Mouse (Mus musculus): ENCODE results near the gene Ly9. TPM values are rescaled to one million over a fixed set of nuclear protein-coding genes. Genes with fewer than 3 reads are reported as not detected.

Gene Ly9
- polyA plus RNA-seq, 1 experiment from 2014 or later, result not detected

DNA sequence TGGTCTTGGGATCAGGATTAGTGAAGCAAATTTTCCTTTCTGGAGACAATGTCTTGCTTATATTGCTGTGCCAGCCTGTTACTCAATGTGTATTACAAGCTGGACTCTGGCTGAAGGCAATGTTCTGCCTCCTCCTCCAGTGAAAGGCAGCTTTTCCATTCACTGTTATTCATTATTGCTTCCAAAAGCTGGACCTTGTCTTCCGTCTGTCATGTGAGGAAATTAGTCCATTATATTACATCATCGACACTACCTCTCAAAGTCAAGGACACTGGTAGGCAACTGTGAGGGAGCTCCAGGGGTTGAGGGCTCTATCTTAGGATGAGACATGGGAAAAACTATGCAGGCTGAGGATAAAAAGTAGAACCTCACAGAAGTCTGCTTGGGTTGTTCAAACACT lies 50.8 kb downstream of the Ly9 start:
- no peak overlapping the region for H3K4me3 ChIP-seq (ENCODE audit: low read depth, low read length)
- no peaks in the 10 kb centered on the region for H3K36me3 ChIP-seq (ENCODE audit: control insufficient read depth, insufficient read depth, low read length)
- no peak for ATAC-seq (replicated peaks; ENCODE audit: insufficient number of reproducible peaks, low FRiP score, low TSS enrichment)
- WGBS (ENCODE audit: insufficient replicate concordance), result 68% methylated on average over 2 of the region's 2 CpGs
- H3K4me2 ChIP-seq, result no peak overlapping the region
- H3K27ac ChIP-seq (ENCODE audit: low read depth, low read length), result no peak overlapping the region
- no peaks in the 10 kb centered on the region for H3K27me3 ChIP-seq (ENCODE audit: control insufficient read depth, insufficient read depth, low read length)
- 0 out of 2 replicates have a peak, but pooled peaks cover 7% of the 10 kb centered on the region for H3K4me1 ChIP-seq (ENCODE audit: control insufficient read depth, insufficient read depth, low read length)
- no peaks in the 10 kb centered on the region for H3K9me3 ChIP-seq (replicated peaks; ENCODE audit: control insufficient read depth, low read length)
- H3K9ac ChIP-seq (ENCODE audit: low read depth, low read length), result no peak overlapping the region

DNA sequence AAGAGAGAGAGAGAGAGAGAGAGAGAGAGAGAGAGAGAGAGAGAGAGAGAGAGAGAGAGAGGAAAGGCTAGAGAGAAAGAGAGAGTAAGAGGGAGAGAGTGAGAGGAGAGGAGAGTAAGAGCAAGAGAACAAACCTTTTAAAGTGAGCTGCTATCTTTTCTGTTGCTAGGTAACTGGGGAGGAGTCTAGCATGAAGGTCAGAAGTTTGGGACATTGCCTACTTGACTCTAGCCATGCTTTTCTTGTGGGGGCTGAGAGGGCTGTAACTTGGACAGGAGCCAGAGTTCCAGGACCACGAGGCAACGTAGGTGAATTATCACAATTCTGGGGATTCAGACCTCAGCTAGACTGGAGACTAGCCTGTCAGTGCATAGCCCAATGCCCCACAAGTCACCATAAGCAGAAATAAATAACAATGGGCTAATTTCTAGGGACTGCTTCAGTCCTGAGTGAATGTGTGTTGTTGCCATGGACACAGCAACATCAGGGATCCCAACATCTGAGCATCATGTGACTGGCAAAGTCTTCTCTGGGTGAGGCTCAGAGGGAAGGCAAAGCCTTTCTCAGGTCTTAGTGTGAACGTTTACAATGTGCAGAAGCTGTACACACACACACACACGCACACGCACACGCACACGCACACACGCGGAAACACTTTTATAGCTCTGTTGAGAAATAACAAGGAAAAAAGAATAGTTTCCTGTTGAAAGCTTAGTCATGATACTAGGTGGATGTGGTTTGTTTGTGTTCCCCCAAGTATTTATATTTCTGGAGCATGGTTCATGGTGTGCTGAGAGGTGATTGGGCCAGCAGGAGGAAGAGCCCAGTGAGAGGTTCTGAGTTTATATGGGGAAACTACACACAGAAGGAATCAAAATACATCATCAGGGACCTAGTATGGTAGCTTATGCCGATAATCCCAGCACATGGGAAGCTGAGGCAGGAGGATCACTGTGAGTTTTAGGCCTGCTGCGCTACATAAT lies 53.6 kb downstream of the Ly9 start:
- WGBS (ENCODE audit: insufficient replicate concordance), result 74% methylated on average over 11 of the region's 11 CpGs

DNA sequence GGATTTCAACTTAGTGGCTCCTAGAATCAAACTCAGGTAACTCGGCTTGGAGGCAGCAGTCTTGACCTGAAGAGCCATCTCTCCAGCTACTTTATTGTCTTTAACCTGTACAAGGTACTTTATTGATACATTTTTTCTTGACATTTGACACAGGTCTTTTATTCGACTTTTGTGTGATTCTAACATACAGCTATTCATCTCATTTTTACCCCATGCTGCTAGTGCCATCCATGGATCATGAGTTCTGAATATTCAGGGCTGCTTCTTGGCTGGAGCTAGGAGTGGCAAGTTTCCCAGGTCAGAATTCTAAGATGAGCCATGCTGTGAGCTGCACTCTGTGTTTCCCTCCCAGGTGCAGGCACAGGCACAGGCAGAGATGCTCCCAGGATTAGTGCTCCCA lies 55.0 kb downstream of the Ly9 start:
- no peaks in the 10 kb centered on the region for H3K9me3 ChIP-seq (replicated peaks; ENCODE audit: control insufficient read depth, low read length)
- peak overlapping the region; percentile 83 for H3K27ac ChIP-seq (ENCODE audit: low read depth, low read length)
- WGBS (ENCODE audit: insufficient replicate concordance), result 83% methylated on average over 2 of the region's 2 CpGs
- no peak for ATAC-seq (replicated peaks; ENCODE audit: insufficient number of reproducible peaks, low FRiP score, low TSS enrichment)
- H3K4me3 ChIP-seq (ENCODE audit: low read depth, low read length), result no peak overlapping the region
- H3K27me3 ChIP-seq (ENCODE audit: control insufficient read depth, insufficient read depth, low read length), result no peaks in the 10 kb centered on the region
- no peaks in the 10 kb centered on the region for H3K36me3 ChIP-seq (ENCODE audit: control insufficient read depth, insufficient read depth, low read length)
- peak overlapping the region; percentile 52; the same call in 1 of the 2 replicates for H3K9ac ChIP-seq (ENCODE audit: low read depth, low read length)
- no peak overlapping the region for H3K4me2 ChIP-seq
- H3K4me1 ChIP-seq (ENCODE audit: control insufficient read depth, insufficient read depth, low read length), result 0 out of 2 replicates have a peak, but pooled peaks cover 4% of the 10 kb centered on the region

More for the DNA sequence above, 53.6 kb downstream of the Ly9 start:
- no peak overlapping the region for H3K4me3 ChIP-seq (ENCODE audit: low read depth, low read length)
- H3K27me3 ChIP-seq (ENCODE audit: control insufficient read depth, insufficient read depth, low read length), result no peaks in the 10 kb centered on the region
- no peaks in the 10 kb centered on the region for H3K36me3 ChIP-seq (ENCODE audit: control insufficient read depth, insufficient read depth, low read length)
- 0 out of 2 replicates have a peak, but pooled peaks have one; percentile 59 for ATAC-seq (replicated peaks; ENCODE audit: insufficient number of reproducible peaks, low FRiP score, low TSS enrichment)
- H3K4me1 ChIP-seq (ENCODE audit: control insufficient read depth, insufficient read depth, low read length), result 0 out of 2 replicates have a peak, but pooled peaks cover 4% of the 10 kb centered on the region
- peak overlapping the region; percentile 57 for H3K27ac ChIP-seq (ENCODE audit: low read depth, low read length)
- peak overlapping the region; percentile 29; the same call in 1 of the 2 replicates for H3K4me2 ChIP-seq
- no peaks in the 10 kb centered on the region for H3K9me3 ChIP-seq (replicated peaks; ENCODE audit: control insufficient read depth, low read length)
- no peak overlapping the region for H3K9ac ChIP-seq (ENCODE audit: low read depth, low read length)

DNA sequence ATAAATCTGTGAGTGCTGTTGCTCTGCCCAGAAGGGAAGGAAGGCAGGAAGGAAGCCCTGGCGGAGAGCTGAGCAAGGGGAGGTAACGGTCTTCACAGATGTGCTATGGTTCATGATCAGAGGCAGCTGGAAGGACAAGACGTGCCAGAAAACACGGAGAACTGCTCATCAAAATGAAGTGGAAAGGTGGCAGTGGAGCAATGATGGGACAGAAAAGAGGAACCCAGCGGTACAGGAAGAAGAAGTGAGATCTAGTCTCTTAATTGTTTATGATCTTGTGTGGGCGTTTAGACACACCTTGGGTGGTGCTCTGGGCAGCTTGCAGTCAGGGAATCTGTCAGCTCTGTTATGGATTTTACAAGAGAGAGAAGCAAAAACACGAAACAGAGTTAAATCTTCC lies 55.9 kb downstream of the Ly9 start:
- Histone ChIP-seq H3K36me3 (ENCODE audit: control insufficient read depth, insufficient read depth, low read length) (no peaks in the 10 kb centered on the region), H3K27ac (ENCODE audit: low read depth, low read length) (no peak overlapping the region), H3K4me1 (ENCODE audit: control insufficient read depth, insufficient read depth, low read length) (0 out of 2 replicates have a peak, but pooled peaks cover 4% of the 10 kb centered on the region), H3K27me3 (ENCODE audit: control insufficient read depth, insufficient read depth, low read length) (no peaks in the 10 kb centered on the region), H3K9ac (ENCODE audit: low read depth, low read length) (no peak overlapping the region), H3K4me3 (ENCODE audit: low read depth, low read length) (no peak overlapping the region), H3K9me3 (replicated peaks; ENCODE audit: control insufficient read depth, low read length) (no peaks in the 10 kb centered on the region), H3K4me2 (no peak overlapping the region)
- no peak for ATAC-seq (replicated peaks; ENCODE audit: insufficient number of reproducible peaks, low FRiP score, low TSS enrichment)
- WGBS (ENCODE audit: insufficient replicate concordance), result 85% methylated on average over 7 of the region's 7 CpGs

DNA sequence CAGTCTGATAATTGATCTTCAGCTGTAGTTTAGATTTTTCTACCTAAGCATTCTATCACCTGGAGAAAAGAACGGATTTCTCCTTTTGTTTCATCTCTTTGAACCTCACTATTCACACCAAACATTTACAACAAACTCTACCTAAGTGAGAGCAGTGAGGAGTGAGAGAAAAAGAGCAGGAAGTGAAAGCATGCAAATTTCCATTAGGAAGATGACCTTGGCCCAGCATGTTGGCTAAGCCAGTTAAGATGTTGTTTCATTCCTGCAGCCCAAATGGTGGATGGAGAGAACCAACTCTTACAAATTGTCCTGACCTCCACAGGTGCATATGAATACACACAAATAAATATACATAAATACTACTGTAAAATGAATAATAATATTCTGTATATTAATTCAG lies 66.5 kb downstream of the Ly9 start:
- Histone ChIP-seq H3K27ac (ENCODE audit: low read depth, low read length) (no peak overlapping the region), H3K4me2 (no peak overlapping the region), H3K9ac (ENCODE audit: low read depth, low read length) (no peak overlapping the region), H3K27me3 (ENCODE audit: control insufficient read depth, insufficient read depth, low read length) (no peaks in the 10 kb centered on the region), H3K4me1 (ENCODE audit: control insufficient read depth, insufficient read depth, low read length) (no peaks in the 10 kb centered on the region), H3K4me3 (ENCODE audit: low read depth, low read length) (no peak overlapping the region), H3K36me3 (ENCODE audit: control insufficient read depth, insufficient read depth, low read length) (no peaks in the 10 kb centered on the region), H3K9me3 (replicated peaks; ENCODE audit: control insufficient read depth, low read length) (no peaks in the 10 kb centered on the region)
- WGBS (ENCODE audit: insufficient replicate concordance), result 68% methylated on average over 1 of the region's 1 CpGs
- ATAC-seq (replicated peaks; ENCODE audit: insufficient number of reproducible peaks, low FRiP score, low TSS enrichment), result no peak

Small RNAs within 50 kb of the gene (microRNA-seq; reads per million reads assigned to microRNA genes)
- gene Mir7683 (ENCODE audit: borderline number of aligned reads), result not detected

Other genes starting within 250 kb of the Ly9 start
- gene Klhdc9, start 246.6 kb downstream of the Ly9 start, polyA plus RNA-seq (2014; fragmentation: Nextera tagmentation; extraction: Ambion mirVana), result 0.49 and 0.51 TPM in 2 replicates
- gene Nectin4, start 237.3 kb downstream of the Ly9 start, polyA plus RNA-seq (2014; fragmentation: Nextera tagmentation; extraction: Ambion mirVana), result 0.08 and 0.20 TPM in 2 replicates
- 0.18 and 0.44 TPM in 2 replicates for gene Arhgap30, start 218.5 kb downstream of the Ly9 start, polyA plus RNA-seq (2014; fragmentation: Nextera tagmentation; extraction: Ambion mirVana)
- 53.3 and 68.2 TPM in 2 replicates for gene Usf1, start 196.1 kb downstream of the Ly9 start, polyA plus RNA-seq (2014; fragmentation: Nextera tagmentation; extraction: Ambion mirVana)
- gene Tstd1, start 188.5 kb downstream of the Ly9 start, polyA plus RNA-seq (2014; fragmentation: Nextera tagmentation; extraction: Ambion mirVana), result 0.45 and 1.7 TPM in 2 replicates
- 64.1 and 65.7 TPM in 2 replicates for gene F11r, start 169.9 kb downstream of the Ly9 start, polyA plus RNA-seq (2014; fragmentation: Nextera tagmentation; extraction: Ambion mirVana)
- 12.3 and 12.7 TPM in 2 replicates for gene Alyref2, start 103.9 kb downstream of the Ly9 start, polyA plus RNA-seq (2014; fragmentation: Nextera tagmentation; extraction: Ambion mirVana)
- not detected in 2 replicates for gene Itln1, start 72.1 kb downstream of the Ly9 start, polyA plus RNA-seq (2014; fragmentation: Nextera tagmentation; extraction: Ambion mirVana)
- not detected in 2 replicates for gene Cd244a, start 48.2 kb downstream of the Ly9 start, polyA plus RNA-seq (2014; fragmentation: Nextera tagmentation; extraction: Ambion mirVana)
- not detected in 2 replicates for gene Slamf7, start 45.6 kb upstream of the Ly9 start, polyA plus RNA-seq (2014; fragmentation: Nextera tagmentation; extraction: Ambion mirVana)
- 0.18 and 0.53 TPM in 2 replicates for gene Cd48, start 74.6 kb upstream of the Ly9 start, polyA plus RNA-seq (2014; fragmentation: Nextera tagmentation; extraction: Ambion mirVana)
- gene Slamf1, start 159.7 kb upstream of the Ly9 start, polyA plus RNA-seq (2014; fragmentation: Nextera tagmentation; extraction: Ambion mirVana), result 0.23 and 0.38 TPM in 2 replicates
- gene Cd84, start 232.3 kb upstream of the Ly9 start, polyA plus RNA-seq (2014; fragmentation: Nextera tagmentation; extraction: Ambion mirVana), result 0.86 and 1.2 TPM in 2 replicates

Measured in heart, embryonic 11.5 days (tissue).